In genomic region chr16:37433418-37434204, GRCm38 (mm10) we compare ENCODE assay signal across 12 mouse cellular contexts. TPM values are rescaled to one million over a fixed set of nuclear protein-coding genes. Genes with fewer than 3 reads are reported as not detected.
DNase-seq lines count a peak whose midpoint lies in the region; ATAC-seq lines count a peak whose summit lies in the region.
"Had no signal": no experiment of that assay in that cellular context is flagged by ENCODE, and none has a peak within 500 bp of the region (broad histone marks: within the 10 kb centered on the region; RNA-seq: fewer than 3 reads in every experiment).

No protein-coding gene starts in this region.

- peak; percentile 86 for ATAC-seq in cerebellum, adult (ENCODE audit: insufficient number of reproducible peaks, low FRiP score, low TSS enrichment)
- ATAC-seq: forebrain, embryonic 16.5 days; midbrain, embryonic 15.5 days had no signal

- peak; percentile 18 for DNase-seq in layer of hippocampus, adult 11-12 months (ENCODE audit: low spot score)
- no peak for DNase-seq in layer of hippocampus, adult 8-10 months (ENCODE audit: low spot score in 2 of 2)
- DNase-seq in cerebellum, postnatal 36 days: peak; percentile 74 to 77
- DNase-seq in right cerebral cortex, adult 2 months (ENCODE audit: low spot score in 2 of 2): peak; percentile 46 to 60
- no peak for DNase-seq in MN1 (ENCODE audit: low spot score)
- no peak for DNase-seq in spleen, adult 12 weeks (ENCODE audit: low spot score)
- DNase-seq in adrenal gland, postnatal 10 days: no peak
- DNase-seq: liver, embryonic 13.5 days had no signal

RNA-seq across cellular contexts. Expression of gene Stxbp5l, which starts 48.8 kb away (rescaled TPM):
- total RNA-seq in layer of hippocampus, adult 8-10 months (2022): 100 to 1,000 TPM; 114 to 148 (median 127) TPM
- total RNA-seq in adrenal gland, postnatal 10 days (2021): 1 to 10 TPM; 1.4 to 2.3 TPM
- total RNA-seq: neutrophil, adult 5-6 weeks had no signal

Comparison
In these comparisons a context has a peak if more than half of its experiments do, and no peak if none do; other contexts are left out.
1. DNase-seq: peak in layer of hippocampus, adult 11-12 months (single experiment), cerebellum, postnatal 36 days (2 of 2) and right cerebral cortex, adult 2 months (2 of 2); none in layer of hippocampus, adult 8-10 months (0 of 2), MN1 (single experiment), spleen, adult 12 weeks (single experiment) and adrenal gland, postnatal 10 days (single experiment).
2. RNA of gene Stxbp5l, which starts 48.8 kb away (total RNA-seq): 114 to 148 TPM in layer of hippocampus, adult 8-10 months; 1.4 to 2.3 TPM in adrenal gland, postnatal 10 days; every median in the first group is over 10 times any median in the second.